Mouse (Mus musculus) forebrain, embryonic 16.5 days (tissue): ENCODE data around the gene Sh3bp4. TPM values are rescaled to one million over a fixed set of nuclear protein-coding genes. Genes with fewer than 3 reads are reported as not detected.

ENCODE experiments used
- ATAC-seq: fragments of 200-750 bp; cut with Nextera tagmentation; 2 replicates; pipeline ENCODE4 v1.8.0; 2017; ENCODE audit warnings: mild to moderate bottlenecking, moderate library complexity
- H3K27ac ChIP-seq: fragments of 300-500 bp; sonication (generic); 2 replicates; pipeline ENCODE4 v1.5.1; 2014; ENCODE audit warnings: low read length, control low read depth
- H3K27me3 ChIP-seq: fragments of 300-500 bp; sonication (generic); replicated peaks from 2 replicates; pipeline ENCODE4 v1.6.1; 2014; ENCODE audit warnings: low read length; ENCODE audit not compliant: control insufficient read depth, insufficient read depth
- H3K36me3 ChIP-seq: fragments of 300-500 bp; sonication (generic); 2 replicates; pipeline ENCODE4 v1.6.1; 2014; ENCODE audit not compliant: control insufficient read depth, insufficient read depth
- H3K4me1 ChIP-seq: fragments of 300-500 bp; sonication (generic); replicated peaks from 2 replicates; pipeline ENCODE4 v1.6.1; 2014; ENCODE audit warnings: low read length; ENCODE audit not compliant: control insufficient read depth, insufficient read depth
- H3K4me2 ChIP-seq: fragments of 300-500 bp; sonication (generic); 2 replicates; pipeline ENCODE4 v1.6.1; 2014; ENCODE audit warnings: mild to moderate bottlenecking, low read length, control low read depth
- H3K4me3 ChIP-seq: fragments of 300-500 bp; sonication (generic); replicated peaks from 2 replicates; pipeline ENCODE4 v1.5.1; 2014; ENCODE audit warnings: mild to moderate bottlenecking, low read length, control low read depth
- H3K9ac ChIP-seq: fragments of 300-500 bp; sonication (generic); replicated peaks from 2 replicates; pipeline ENCODE4 v1.6.1; 2014; ENCODE audit warnings: low read depth, low read length, control low read depth
- H3K9me3 ChIP-seq: fragments of 300-500 bp; sonication (generic); 2 replicates; pipeline ENCODE4 v1.6.1; 2016; ENCODE audit warnings: low read length; ENCODE audit not compliant: control insufficient read depth
- WGBS: fragments of 180-500 bp; shearing (Covaris S2); extraction: QIAGEN DNeasy Blood & Tissue Kit; methylation state at CpG from one replicate; pipeline ENCODE4 v1.1.7; 2014; 5-methylcytosine and 5-hydroxymethylcytosine counted together
- polyA plus RNA-seq: library from polyadenylated mRNA; unstranded; fragments of >200 nt; fragmentation: Nextera tagmentation; extraction: Ambion mirVana; gene quantifications from 2 replicates; pipeline ENCODE4 v1.2.1, GENCODE M21; 2015

Gene Sh3bp4
- polyA plus RNA-seq, 1 experiment from 2014 or later, result 20.6 TPM

GRCm38 (mm10) chr1:89068812-89069211, 1.4 kb upstream of the Sh3bp4 start:
- H3K4me3 ChIP-seq, result no peak overlapping the region
- no peaks in the 10 kb centered on the region for H3K9me3 ChIP-seq
- peaks cover 32% of the 10 kb centered on the region for H3K4me1 ChIP-seq
- ATAC-seq, result no peak
- no peak overlapping the region for H3K9ac ChIP-seq
- no peak overlapping the region for H3K27ac ChIP-seq
- no peaks in the 10 kb centered on the region for H3K36me3 ChIP-seq
- no peaks in the 10 kb centered on the region for H3K27me3 ChIP-seq
- H3K4me2 ChIP-seq, result no peak overlapping the region
- 62% methylated on average over 5 of the region's 5 CpGs for WGBS

- ATAC-seq, result peak; percentile 34
These were observed 624 bp upstream of the Sh3bp4 start for GRCm38 (mm10) chr1:89069479-89070102.

GRCm38 (mm10) chr1:89070871-89071361, 701 bp downstream of the Sh3bp4 start:
- Histone ChIP-seq H3K4me2 (peak overlapping the region; percentile 80), H3K9ac (peak overlapping the region; percentile 82), H3K4me3 (peak overlapping the region; percentile 85), H3K27ac (peak overlapping the region; percentile 82), H3K27me3 (no peaks in the 10 kb centered on the region), H3K9me3 (no peaks in the 10 kb centered on the region), H3K36me3 (no peaks in the 10 kb centered on the region), H3K4me1 (peaks cover 32% of the 10 kb centered on the region)
- ATAC-seq, result peak; percentile 21
- under 1% methylated on average over 28 of the region's 28 CpGs for WGBS

More at GRCm38 (mm10) chr1:89069479-89070102, 624 bp upstream of the Sh3bp4 start:
- no peaks in the 10 kb centered on the region for H3K9me3 ChIP-seq
- peak overlapping the region; percentile 82 for H3K9ac ChIP-seq
- no peaks in the 10 kb centered on the region for H3K36me3 ChIP-seq
- peak overlapping the region; percentile 85 for H3K4me3 ChIP-seq
- under 1% methylated on average over 25 of the region's 25 CpGs for WGBS
- peaks cover 32% of the 10 kb centered on the region for H3K4me1 ChIP-seq
- H3K27me3 ChIP-seq, result no peaks in the 10 kb centered on the region
- H3K27ac ChIP-seq, result peak overlapping the region; percentile 57
- H3K4me2 ChIP-seq, result peak overlapping the region; percentile 80

GRCm38 (mm10) chr1:89071371-89072142, 1.3 kb downstream of the Sh3bp4 start:
- Histone ChIP-seq H3K9me3 (no peaks in the 10 kb centered on the region), H3K4me3 (peak overlapping the region; percentile 85), H3K36me3 (no peaks in the 10 kb centered on the region), H3K9ac (peak overlapping the region; percentile 82), H3K4me2 (peak overlapping the region; percentile 80), H3K27me3 (no peaks in the 10 kb centered on the region), H3K27ac (peak overlapping the region; percentile 82), H3K4me1 (peaks cover 32% of the 10 kb centered on the region)
- no peak for ATAC-seq
- WGBS, result 4% methylated on average over 15 of the region's 15 CpGs

GRCm38 (mm10) chr1:89072143-89072990, 2.2 kb downstream of the Sh3bp4 start:
- peak overlapping the region; percentile 80 for H3K4me2 ChIP-seq
- peaks cover 36% of the 10 kb centered on the region for H3K4me1 ChIP-seq
- H3K27ac ChIP-seq, result peak overlapping the region; percentile 51
- ATAC-seq, result no peak
- WGBS, result 3% methylated on average over 14 of the region's 14 CpGs
- H3K36me3 ChIP-seq, result no peaks in the 10 kb centered on the region
- H3K4me3 ChIP-seq, result peak overlapping the region; percentile 85
- H3K9me3 ChIP-seq, result no peaks in the 10 kb centered on the region
- H3K9ac ChIP-seq, result peak overlapping the region; percentile 82
- H3K27me3 ChIP-seq, result no peaks in the 10 kb centered on the region

- Histone ChIP-seq H3K9ac (no peak overlapping the region), H3K27me3 (no peaks in the 10 kb centered on the region), H3K4me1 (peaks cover 38% of the 10 kb centered on the region), H3K4me3 (no peak overlapping the region; the same call in 1 of the 2 replicates), H3K4me2 (peak overlapping the region; percentile 80), H3K9me3 (no peaks in the 10 kb centered on the region), H3K36me3 (no peaks in the 10 kb centered on the region), H3K27ac (no peak overlapping the region)
- ATAC-seq, result no peak
- 64% methylated on average over 5 of the region's 5 CpGs for WGBS
These were observed 3.2 kb downstream of the Sh3bp4 start for GRCm38 (mm10) chr1:89073291-89073846.

- no peak overlapping the region for H3K27ac ChIP-seq
- H3K36me3 ChIP-seq, result no peaks in the 10 kb centered on the region
- no peak overlapping the region for H3K9ac ChIP-seq
- H3K4me2 ChIP-seq, result no peak overlapping the region
- ATAC-seq, result no peak
- no peak overlapping the region for H3K4me3 ChIP-seq
- H3K9me3 ChIP-seq, result no peaks in the 10 kb centered on the region
- no peaks in the 10 kb centered on the region for H3K27me3 ChIP-seq
- 69% methylated on average over 6 of the region's 6 CpGs for WGBS
- H3K4me1 ChIP-seq, result peaks cover 35% of the 10 kb centered on the region
These were observed 4.5 kb downstream of the Sh3bp4 start for GRCm38 (mm10) chr1:89074678-89075077.

- WGBS, result 57% methylated on average over 8 of the region's 8 CpGs
- Histone ChIP-seq H3K9me3 (no peaks in the 10 kb centered on the region), H3K27me3 (no peaks in the 10 kb centered on the region), H3K4me1 (peaks cover 35% of the 10 kb centered on the region), H3K27ac (no peak overlapping the region), H3K4me2 (no peak overlapping the region), H3K4me3 (no peak overlapping the region), H3K36me3 (no peaks in the 10 kb centered on the region), H3K9ac (no peak overlapping the region)
- no peak for ATAC-seq
These were observed 4.9 kb downstream of the Sh3bp4 start for GRCm38 (mm10) chr1:89075120-89075519.
